Mouse (Mus musculus) forebrain, embryonic 11.5 days (tissue): Measurements from ENCODE around the gene Pnldc1. TPM values are rescaled to one million over a fixed set of nuclear protein-coding genes. Genes with fewer than 3 reads are reported as not detected.

Source experiments
- ATAC-seq: fragments of 200-750 bp; cut with Nextera tagmentation; replicated peaks from 2 replicates; pipeline ENCODE4 v1.8.0; 2017; ENCODE audit warnings: moderate TSS enrichment; ENCODE audit not compliant: low FRiP score
- DNase-seq: peaks from one replicate; pipeline ENCODE4 v3.0.0-alpha.2; 2017; ENCODE audit warnings: low spot score
- H3K27ac ChIP-seq: fragments of 300-500 bp; sonication (generic); 2 replicates; pipeline ENCODE4 v1.5.1; 2014; ENCODE audit warnings: low read depth, low read length
- H3K27me3 ChIP-seq: fragments of 300-500 bp; sonication (generic); 2 replicates; pipeline ENCODE4 v1.6.1; 2014; ENCODE audit warnings: mild to moderate bottlenecking, low read length, mixed read lengths; ENCODE audit not compliant: control insufficient read depth, insufficient read depth
- H3K36me3 ChIP-seq: fragments of 300-500 bp; sonication (generic); 2 replicates; pipeline ENCODE4 v1.6.1; 2014; ENCODE audit warnings: mild to moderate bottlenecking, low read length, moderate library complexity, mixed read lengths; ENCODE audit not compliant: control insufficient read depth, insufficient read depth
- H3K4me1 ChIP-seq: fragments of 300-500 bp; sonication (generic); replicated peaks from 2 replicates; pipeline ENCODE4 v1.6.1; 2014; ENCODE audit warnings: low read length, mixed read lengths; ENCODE audit not compliant: control insufficient read depth, insufficient read depth
- H3K4me2 ChIP-seq: fragments of 300-500 bp; sonication (generic); 2 replicates; pipeline ENCODE4 v1.6.1; 2014; ENCODE audit warnings: low read depth, mild to moderate bottlenecking, low read length, moderate library complexity, mixed read lengths; ENCODE audit not compliant: severe bottlenecking
- H3K4me3 ChIP-seq: fragments of 300-500 bp; sonication (generic); 2 replicates; pipeline ENCODE4 v1.5.1; 2014; ENCODE audit warnings: low read depth, low read length
- H3K9ac ChIP-seq: fragments of 300-500 bp; sonication (generic); 2 replicates; pipeline ENCODE4 v1.6.1; 2014; ENCODE audit warnings: low read length
- H3K9me3 ChIP-seq: fragments of 300-500 bp; sonication (generic); 2 replicates; pipeline ENCODE4 v1.6.1; 2016; ENCODE audit warnings: low read length, mixed read lengths; ENCODE audit not compliant: control insufficient read depth
- WGBS: fragments of 180-500 bp; shearing (Covaris S2); extraction: QIAGEN DNeasy Blood & Tissue Kit; methylation state at CpG from one replicate; pipeline ENCODE4 v1.1.7; 2014; 5-methylcytosine and 5-hydroxymethylcytosine counted together
- polyA plus RNA-seq: library from polyadenylated mRNA; unstranded; fragments of >200 nt; fragmentation: Nextera tagmentation; extraction: Ambion mirVana; gene quantifications from 2 replicates; pipeline ENCODE4 v1.2.1, GENCODE M21; 2014

The Pnldc1 gene
- polyA plus RNA-seq, 1 experiment from 2014 or later = 1.8 TPM

- no peak overlapping the region for H3K4me3 ChIP-seq
- H3K4me1 ChIP-seq = no peaks in the 10 kb centered on the region
- H3K36me3 ChIP-seq = no peaks in the 10 kb centered on the region
- no peaks in the 10 kb centered on the region for H3K27me3 ChIP-seq
- no peaks in the 10 kb centered on the region for H3K9me3 ChIP-seq
- H3K9ac ChIP-seq = no peak overlapping the region
- no peak overlapping the region for H3K27ac ChIP-seq
- no peak overlapping the region for H3K4me2 ChIP-seq
- no peak for DNase-seq
- 80% methylated on average over 8 of the region's 8 CpGs for WGBS
- ATAC-seq = no peak
Measured at GRCm38 (mm10) chr17:12859006-12859520, 51.0 kb downstream of the Pnldc1 start.

GRCm38 (mm10) chr17:12858072-12858471 lies 52.0 kb downstream of the Pnldc1 start:
- Histone ChIP-seq H3K4me2 (no peak overlapping the region), H3K9me3 (no peaks in the 10 kb centered on the region), H3K4me1 (no peaks in the 10 kb centered on the region), H3K27me3 (no peaks in the 10 kb centered on the region), H3K9ac (no peak overlapping the region), H3K27ac (no peak overlapping the region), H3K36me3 (no peaks in the 10 kb centered on the region), H3K4me3 (no peak overlapping the region)
- WGBS = 49% methylated on average over 4 of the region's 4 CpGs
- DNase-seq = no peak
- ATAC-seq = no peak

- H3K27me3 ChIP-seq = no peaks in the 10 kb centered on the region
- no peak overlapping the region for H3K4me3 ChIP-seq
- H3K36me3 ChIP-seq = no peaks in the 10 kb centered on the region
- H3K4me1 ChIP-seq = no peaks in the 10 kb centered on the region
- no peak overlapping the region for H3K4me2 ChIP-seq
- no peak for DNase-seq
- H3K9ac ChIP-seq = no peak overlapping the region
- H3K27ac ChIP-seq = no peak overlapping the region
- H3K9me3 ChIP-seq = no peaks in the 10 kb centered on the region
- WGBS = 61% methylated on average over 3 of the region's 3 CpGs
- ATAC-seq = no peak
Measured at GRCm38 (mm10) chr17:12857395-12857794, 52.6 kb downstream of the Pnldc1 start.

- Histone ChIP-seq H3K36me3 (no peaks in the 10 kb centered on the region), H3K27ac (no peak overlapping the region), H3K27me3 (no peaks in the 10 kb centered on the region), H3K9me3 (no peaks in the 10 kb centered on the region), H3K4me3 (no peak overlapping the region), H3K9ac (no peak overlapping the region), H3K4me1 (no peaks in the 10 kb centered on the region), H3K4me2 (no peak overlapping the region)
- ATAC-seq (no peak), DNase-seq (no peak)
- WGBS = 90% methylated on average over 11 of the region's 11 CpGs
Measured at GRCm38 (mm10) chr17:12854386-12854785, 55.6 kb downstream of the Pnldc1 start.

GRCm38 (mm10) chr17:12853821-12854220 lies 56.2 kb downstream of the Pnldc1 start:
- ATAC-seq (no peak), DNase-seq (no peak)
- Histone ChIP-seq H3K4me1 (no peaks in the 10 kb centered on the region), H3K27me3 (no peaks in the 10 kb centered on the region), H3K4me2 (no peak overlapping the region), H3K9ac (no peak overlapping the region), H3K27ac (no peak overlapping the region), H3K9me3 (no peaks in the 10 kb centered on the region), H3K4me3 (no peak overlapping the region), H3K36me3 (no peaks in the 10 kb centered on the region)
- WGBS = 88% methylated on average over 2 of the region's 2 CpGs

GRCm38 (mm10) chr17:12851689-12852088 lies 58.3 kb downstream of the Pnldc1 start:
- Histone ChIP-seq H3K9ac (no peak overlapping the region), H3K9me3 (no peaks in the 10 kb centered on the region), H3K4me2 (no peak overlapping the region), H3K27ac (no peak overlapping the region), H3K27me3 (no peaks in the 10 kb centered on the region), H3K4me3 (no peak overlapping the region), H3K36me3 (no peaks in the 10 kb centered on the region), H3K4me1 (no peaks in the 10 kb centered on the region)
- ATAC-seq = no peak
- WGBS = 69% methylated on average over 11 of the region's 11 CpGs
- no peak for DNase-seq

- H3K9ac ChIP-seq = no peak overlapping the region
- H3K4me3 ChIP-seq = no peak overlapping the region
- H3K36me3 ChIP-seq = no peaks in the 10 kb centered on the region
- no peak overlapping the region for H3K27ac ChIP-seq
- ATAC-seq (no peak), DNase-seq (no peak)
- H3K27me3 ChIP-seq = no peaks in the 10 kb centered on the region
- no peaks in the 10 kb centered on the region for H3K4me1 ChIP-seq
- no peak overlapping the region for H3K4me2 ChIP-seq
- no peaks in the 10 kb centered on the region for H3K9me3 ChIP-seq
- WGBS = 86% methylated on average over 8 of the region's 8 CpGs
Measured at GRCm38 (mm10) chr17:12849778-12850382, 60.1 kb downstream of the Pnldc1 start.

GRCm38 (mm10) chr17:12847736-12848135 lies 62.3 kb downstream of the Pnldc1 start:
- Histone ChIP-seq H3K27ac (no peak overlapping the region), H3K4me1 (no peaks in the 10 kb centered on the region), H3K27me3 (no peaks in the 10 kb centered on the region), H3K4me2 (no peak overlapping the region), H3K4me3 (no peak overlapping the region), H3K36me3 (no peaks in the 10 kb centered on the region), H3K9me3 (no peaks in the 10 kb centered on the region), H3K9ac (no peak overlapping the region)
- ATAC-seq (no peak), DNase-seq (peak; percentile 23)
- WGBS = 73% methylated on average over 4 of the region's 4 CpGs

- no peaks in the 10 kb centered on the region for H3K4me1 ChIP-seq
- no peak overlapping the region for H3K4me3 ChIP-seq
- no peaks in the 10 kb centered on the region for H3K36me3 ChIP-seq
- no peak overlapping the region for H3K27ac ChIP-seq
- H3K9ac ChIP-seq = no peak overlapping the region
- H3K4me2 ChIP-seq = no peak overlapping the region
- no peaks in the 10 kb centered on the region for H3K27me3 ChIP-seq
- H3K9me3 ChIP-seq = no peaks in the 10 kb centered on the region
- no peak for ATAC-seq
- WGBS = 81% methylated on average over 5 of the region's 5 CpGs
- peak; percentile 42 for DNase-seq
Measured at GRCm38 (mm10) chr17:12846474-12846873, 63.6 kb downstream of the Pnldc1 start.
